Mouse (Mus musculus) neural tube, embryonic 14.5 days (tissue): Measurements from ENCODE around the gene Nqo1. TPM values are rescaled to one million over a fixed set of nuclear protein-coding genes. Genes with fewer than 3 reads are reported as not detected.

ENCODE experiments used
- ATAC-seq: fragments of 200-750 bp; cut with Nextera tagmentation; 2 replicates; pipeline ENCODE4 v1.8.0; 2017; ENCODE audit warnings: low read depth, mild to moderate bottlenecking, moderate TSS enrichment, moderate library complexity
- H3K27ac ChIP-seq: fragments of 300-500 bp; sonication (generic); 2 replicates; pipeline ENCODE4 v1.5.1; 2014; ENCODE audit warnings: low read depth, mild to moderate bottlenecking, control low read depth, low read length, moderate library complexity, mixed read lengths
- H3K27me3 ChIP-seq: fragments of 300-500 bp; sonication (generic); 2 replicates; pipeline ENCODE4 v1.6.1; 2014; ENCODE audit warnings: low read length; ENCODE audit not compliant: control insufficient read depth, insufficient read depth
- H3K36me3 ChIP-seq: fragments of 300-500 bp; sonication (generic); 2 replicates; pipeline ENCODE4 v1.6.1; 2014; ENCODE audit warnings: low read length, mixed read lengths; ENCODE audit not compliant: control insufficient read depth, insufficient read depth
- H3K4me1 ChIP-seq: fragments of 300-500 bp; sonication (generic); 2 replicates; pipeline ENCODE4 v1.6.1; 2014; ENCODE audit warnings: low read length; ENCODE audit not compliant: control insufficient read depth, insufficient read depth
- H3K4me2 ChIP-seq: fragments of 300-500 bp; sonication (generic); 2 replicates; pipeline ENCODE4 v1.6.1; 2014; ENCODE audit warnings: mild to moderate bottlenecking, low read depth, low read length, control low read depth
- H3K4me3 ChIP-seq: fragments of 300-500 bp; sonication (generic); 2 replicates; pipeline ENCODE4 v1.5.1; 2014; ENCODE audit warnings: low read depth, low read length, control low read depth, mixed read lengths
- H3K9ac ChIP-seq: fragments of 300-500 bp; sonication (generic); replicated peaks from 2 replicates; pipeline ENCODE4 v1.6.1; 2014; ENCODE audit warnings: low read depth, mild to moderate bottlenecking, control low read depth, low read length, mixed read lengths
- H3K9me3 ChIP-seq: fragments of 300-500 bp; sonication (generic); 2 replicates; pipeline ENCODE4 v1.6.1; 2016; ENCODE audit warnings: low read length; ENCODE audit not compliant: control insufficient read depth
- WGBS: fragments of 180-500 bp; shearing (Covaris S2); extraction: QIAGEN DNeasy Blood & Tissue Kit; methylation state at CpG from one replicate; pipeline ENCODE4 v1.1.7; 2014; 5-methylcytosine and 5-hydroxymethylcytosine counted together
- polyA plus RNA-seq: library from polyadenylated mRNA; unstranded; fragments of >200 nt; fragmentation: Nextera tagmentation; extraction: Ambion mirVana; gene quantifications from 2 replicates; pipeline ENCODE4 v1.2.1, GENCODE M21; 2014

The Nqo1 gene
- polyA plus RNA-seq, 1 experiment from 2014 or later, result 7.9 TPM

DNA sequence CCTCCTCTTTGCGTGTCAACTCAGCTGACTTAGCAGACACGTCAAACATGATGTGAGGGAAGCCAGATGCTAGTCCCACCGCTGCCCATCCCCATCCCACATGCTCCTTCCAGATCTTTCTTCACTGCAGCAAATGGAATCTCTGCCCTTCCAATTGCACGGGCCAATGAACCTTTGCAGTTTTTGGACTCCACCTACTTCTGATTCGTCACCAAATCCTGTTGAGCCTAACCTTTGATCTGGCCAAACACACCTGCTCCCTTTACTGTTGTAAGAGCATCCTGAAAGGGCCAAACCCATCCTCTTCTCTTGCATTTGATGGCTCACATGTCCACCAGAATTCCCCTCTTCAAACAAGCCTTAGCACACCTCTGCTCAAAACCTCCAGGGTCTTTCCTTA lies 18.4 kb downstream of the Nqo1 start:
- no peaks in the 10 kb centered on the region for H3K27me3 ChIP-seq
- no peak overlapping the region for H3K4me3 ChIP-seq
- no peaks in the 10 kb centered on the region for H3K4me1 ChIP-seq
- no peaks in the 10 kb centered on the region for H3K9me3 ChIP-seq
- H3K4me2 ChIP-seq, result no peak overlapping the region
- no peak for ATAC-seq
- 0 out of 2 replicates have a peak, but pooled peaks cover 5% of the 10 kb centered on the region for H3K36me3 ChIP-seq
- 61% methylated on average over 5 of the region's 5 CpGs for WGBS
- H3K9ac ChIP-seq, result no peak overlapping the region
- H3K27ac ChIP-seq, result no peak overlapping the region

- 75% methylated on average over 4 of the region's 4 CpGs for WGBS
- ATAC-seq, result no peak
- Histone ChIP-seq H3K9ac (no peak overlapping the region), H3K4me3 (no peak overlapping the region), H3K9me3 (no peaks in the 10 kb centered on the region), H3K36me3 (0 out of 2 replicates have a peak, but pooled peaks cover 15% of the 10 kb centered on the region), H3K4me1 (no peaks in the 10 kb centered on the region), H3K27ac (no peak overlapping the region), H3K4me2 (no peak overlapping the region), H3K27me3 (no peaks in the 10 kb centered on the region)
These were observed 20.1 kb downstream of the Nqo1 start for GRCm38 (mm10) chr8:107382898-107383297.

GRCm38 (mm10) chr8:107381666-107382065 lies 21.3 kb downstream of the Nqo1 start:
- Histone ChIP-seq H3K27ac (no peak overlapping the region), H3K36me3 (0 out of 2 replicates have a peak, but pooled peaks cover 15% of the 10 kb centered on the region), H3K9ac (no peak overlapping the region), H3K9me3 (no peaks in the 10 kb centered on the region), H3K4me3 (no peak overlapping the region), H3K4me1 (no peaks in the 10 kb centered on the region), H3K4me2 (no peak overlapping the region), H3K27me3 (no peaks in the 10 kb centered on the region)
- WGBS, result 97% methylated on average over 4 of the region's 4 CpGs
- no peak for ATAC-seq

GRCm38 (mm10) chr8:107380734-107381133 lies 22.3 kb downstream of the Nqo1 start:
- H3K4me3 ChIP-seq, result no peak overlapping the region
- no peak overlapping the region for H3K9ac ChIP-seq
- H3K9me3 ChIP-seq, result no peaks in the 10 kb centered on the region
- no peak overlapping the region for H3K27ac ChIP-seq
- no peaks in the 10 kb centered on the region for H3K27me3 ChIP-seq
- 95% methylated on average over 8 of the region's 8 CpGs for WGBS
- no peak for ATAC-seq
- H3K4me2 ChIP-seq, result no peak overlapping the region
- peaks cover 15% of the 10 kb centered on the region; the same call in 1 of the 2 replicates for H3K36me3 ChIP-seq
- H3K4me1 ChIP-seq, result no peaks in the 10 kb centered on the region

- Histone ChIP-seq H3K9ac (no peak overlapping the region), H3K4me1 (no peaks in the 10 kb centered on the region), H3K4me2 (no peak overlapping the region), H3K27me3 (no peaks in the 10 kb centered on the region), H3K9me3 (no peaks in the 10 kb centered on the region), H3K36me3 (peaks cover 20% of the 10 kb centered on the region), H3K4me3 (no peak overlapping the region), H3K27ac (no peak overlapping the region)
- 88% methylated on average over 3 of the region's 3 CpGs for WGBS
- ATAC-seq, result no peak
These were observed 25.7 kb downstream of the Nqo1 start for GRCm38 (mm10) chr8:107377346-107377745.

- Histone ChIP-seq H3K27me3 (no peaks in the 10 kb centered on the region), H3K4me1 (no peaks in the 10 kb centered on the region), H3K9ac (no peak overlapping the region), H3K9me3 (no peaks in the 10 kb centered on the region), H3K4me3 (no peak overlapping the region), H3K27ac (no peak overlapping the region), H3K4me2 (no peak overlapping the region), H3K36me3 (peaks cover 55% of the 10 kb centered on the region)
- 73% methylated on average over 4 of the region's 4 CpGs for WGBS
- no peak for ATAC-seq
These were observed 32.7 kb downstream of the Nqo1 start for GRCm38 (mm10) chr8:107370311-107370710.

Other genes starting within 250 kb of the Nqo1 start
- 15.7 and 16.7 TPM in 2 replicates for gene Nfat5, start 109.7 kb downstream of the Nqo1 start, polyA plus RNA-seq
- 60.8 and 62.6 TPM in 2 replicates for gene Nob1, start 21.8 kb upstream of the Nqo1 start, polyA plus RNA-seq
- 38.3 and 43.6 TPM in 2 replicates for gene Wwp2, start 33.2 kb upstream of the Nqo1 start, polyA plus RNA-seq
- 236 and 255 TPM in 2 replicates for gene Psmd7, start 185.3 kb upstream of the Nqo1 start, polyA plus RNA-seq